Mouse (Mus musculus) small intestine, adult 2 months (tissue): ENCODE data around the gene Umodl1.

Source experiments
- CTCF ChIP-seq: fragments of 200-500 bp; IDR thresholded peaks from 2 replicates; pipeline ENCODE4 v1.5.1; 2012; ENCODE audit warnings: low read depth, mild to moderate bottlenecking, control low read depth, inconsistent platforms, low read length, moderate library complexity, mixed read lengths; ENCODE audit not compliant: insufficient replicate concordance, insufficient read length; ENCODE audit errors: extremely low read depth
- POLR2A ChIP-seq: fragments of 200-500 bp; IDR thresholded peaks from 2 replicates; pipeline ENCODE4 v1.6.1; 2012; ENCODE audit warnings: low read depth, mild to moderate bottlenecking, control low read depth, inconsistent platforms, low read length, moderate library complexity

- TF ChIP-seq POLR2A: no peak
- no peak for TF ChIP-seq CTCF
These were observed 23.6 kb upstream of the Umodl1 start for GRCm38 (mm10) chr17:30930827-30931226.
